Mouse (Mus musculus) left cerebral cortex, postnatal 25 days (tissue): ENCODE data around the gene Colca2. TPM values are rescaled to one million over a fixed set of nuclear protein-coding genes. Genes with fewer than 3 reads are reported as not detected.

Experiments used
- DNase-seq, 2 experiments: peaks; one replicate each; pipeline ENCODE4 v3.0.0; 2022; ENCODE audit warnings: low spot score in 2 of 2, mixed read lengths in 1 of 2
- intact Hi-C: fragments of 180-260 bp; cut with DNase I; formaldehyde crosslinking; loops from one replicate; pipeline ENCODE4 v1.15.1; 2025
- total RNA-seq, 2 experiments: library from RNA; stranded (reverse); gene quantifications; 2 replicates each; pipeline ENCODE4 v1.2.3; 2021

Gene Colca2
- 1 to 10 TPM; 1.1 to 2.3 TPM for total RNA-seq

DNA sequence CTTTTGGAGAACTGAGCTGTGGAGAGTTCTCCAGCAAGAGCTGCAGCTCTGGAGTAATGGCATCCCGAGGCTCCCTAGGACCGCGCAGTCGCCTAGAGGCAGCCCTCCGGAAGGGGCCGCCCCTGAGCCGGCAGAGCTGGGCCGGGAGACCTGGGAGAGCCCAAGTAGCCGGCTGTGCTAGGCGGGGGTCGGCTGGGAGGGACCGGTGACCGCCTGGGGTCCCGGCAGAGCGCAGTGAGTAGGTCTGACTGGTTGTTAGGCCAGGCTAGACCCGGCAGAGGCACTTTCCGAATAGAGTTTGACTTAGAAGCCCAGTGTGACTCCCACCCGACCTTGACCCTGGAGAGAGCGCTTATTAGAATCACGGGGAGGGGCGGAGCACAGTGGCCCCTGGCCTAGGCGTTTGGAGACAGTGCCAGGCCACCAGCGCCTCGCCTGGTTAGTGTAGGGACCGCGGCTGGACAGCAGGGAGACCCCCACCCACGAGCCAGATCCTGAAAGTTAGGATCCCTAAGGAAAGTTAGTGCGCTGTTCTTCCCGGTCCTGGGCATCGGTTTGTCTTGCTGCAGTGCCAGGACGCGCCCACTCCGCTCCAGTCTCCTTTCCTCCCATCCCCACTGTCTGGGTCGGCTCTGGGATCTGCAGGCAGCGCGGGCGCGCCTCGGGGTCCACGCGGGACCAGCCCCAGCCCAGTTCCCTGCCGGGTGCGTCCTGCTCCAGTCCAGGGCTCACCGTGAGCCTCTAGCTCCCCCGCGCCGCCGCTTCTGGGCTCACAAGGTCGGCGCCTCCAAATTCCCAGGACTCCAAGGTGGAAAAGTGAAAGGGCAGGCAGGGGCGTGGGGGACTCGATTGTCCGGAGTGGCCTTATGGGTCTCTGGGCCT lies at the start of gene Colca2:
Gene Colca2, minus strand, starts transcription at position 70 of the 882 bp plus-strand sequence.
- intact Hi-C loops = loop anchor here (5.0 kb wide), 1 partner anchor 116 kb away; no protein-coding TSS in a partner anchor
- DNase-seq = peak; percentile 62 to 64

GRCm38 (mm10) chr9:51327555-51327903 lies 49.2 kb upstream of the Colca2 start:
- no peak for DNase-seq
- intact Hi-C loops = no loop called here

DNA sequence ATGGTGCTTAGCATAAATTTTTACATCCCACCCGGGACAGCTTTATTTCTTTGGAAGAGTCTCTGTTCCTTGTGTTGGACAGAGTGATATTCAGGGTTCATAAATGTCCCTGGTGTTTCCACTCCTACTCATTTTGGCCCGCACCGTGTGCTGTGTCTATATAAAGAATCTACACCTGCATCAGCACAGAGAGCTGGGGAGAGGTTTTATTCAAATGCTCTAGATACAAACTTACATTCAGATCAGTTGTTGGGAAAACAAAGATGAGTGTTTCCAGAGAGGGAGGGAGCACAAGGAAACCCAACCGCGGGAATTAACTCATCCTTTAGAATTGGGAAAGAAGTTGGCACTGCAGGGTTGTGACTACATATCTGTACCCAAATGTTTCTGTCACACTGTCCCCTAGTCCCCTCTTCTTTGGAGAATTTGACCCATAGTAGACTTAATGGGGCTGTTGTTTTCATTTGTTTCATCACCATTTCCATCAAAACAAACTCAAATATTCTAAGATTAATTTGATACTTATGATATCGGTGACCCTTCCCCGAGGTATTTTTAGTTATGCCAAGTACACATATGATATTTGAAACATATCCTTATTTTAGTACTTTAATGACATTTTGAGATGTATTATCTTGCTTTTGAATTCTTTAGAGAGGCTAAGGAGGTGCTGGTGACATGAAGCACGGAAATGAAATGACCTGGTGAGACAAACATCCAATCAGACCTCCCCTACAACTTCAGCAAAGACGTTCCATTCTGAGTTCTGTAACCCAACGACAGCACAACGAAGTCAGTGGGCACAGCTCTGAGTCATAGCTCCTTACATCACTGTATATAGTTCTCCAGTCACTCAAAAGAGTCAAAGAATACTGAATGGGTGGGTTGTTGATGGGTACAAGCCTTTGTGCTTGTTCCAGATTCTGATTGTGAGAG lies 48.5 kb upstream of the Colca2 start:
- intact Hi-C loops = no loop called here
- peak in 1 of 2 experiments; percentile 19 for DNase-seq

- intact Hi-C loops = no loop called here
Observed at GRCm38 (mm10) chr9:51324406-51325065, 46.2 kb upstream of the Colca2 start.

GRCm38 (mm10) chr9:51320096-51320495 lies 41.7 kb upstream of the Colca2 start:
- intact Hi-C loops = no loop called here
- no peak for DNase-seq

More at GRCm38 (mm10) chr9:51324406-51325065, 46.2 kb upstream of the Colca2 start:
- DNase-seq = no peak

GRCm38 (mm10) chr9:51318246-51318645 lies 39.9 kb upstream of the Colca2 start:
- intact Hi-C loops = no loop called here
- no peak for DNase-seq

DNA sequence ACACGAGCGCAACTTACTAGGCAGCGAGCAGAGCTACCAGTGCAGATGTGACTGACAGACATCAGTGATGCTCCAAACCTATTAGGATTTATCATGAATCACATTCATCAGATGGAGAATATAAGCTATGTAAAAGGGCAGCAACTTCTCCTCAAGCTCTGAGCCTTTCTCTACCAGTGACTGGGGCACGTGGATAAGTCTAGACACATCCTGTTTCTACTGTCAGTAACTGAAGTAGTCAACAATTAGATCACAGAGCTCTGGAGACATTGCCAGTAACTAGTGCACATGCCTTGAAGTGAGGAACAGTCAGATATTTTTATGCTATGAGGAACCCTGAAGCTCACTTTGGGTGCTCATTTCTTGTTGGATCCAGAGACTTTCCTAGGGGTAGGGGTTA lies 39.0 kb upstream of the Colca2 start:
- DNase-seq = no peak
- intact Hi-C loops = no loop called here

DNA sequence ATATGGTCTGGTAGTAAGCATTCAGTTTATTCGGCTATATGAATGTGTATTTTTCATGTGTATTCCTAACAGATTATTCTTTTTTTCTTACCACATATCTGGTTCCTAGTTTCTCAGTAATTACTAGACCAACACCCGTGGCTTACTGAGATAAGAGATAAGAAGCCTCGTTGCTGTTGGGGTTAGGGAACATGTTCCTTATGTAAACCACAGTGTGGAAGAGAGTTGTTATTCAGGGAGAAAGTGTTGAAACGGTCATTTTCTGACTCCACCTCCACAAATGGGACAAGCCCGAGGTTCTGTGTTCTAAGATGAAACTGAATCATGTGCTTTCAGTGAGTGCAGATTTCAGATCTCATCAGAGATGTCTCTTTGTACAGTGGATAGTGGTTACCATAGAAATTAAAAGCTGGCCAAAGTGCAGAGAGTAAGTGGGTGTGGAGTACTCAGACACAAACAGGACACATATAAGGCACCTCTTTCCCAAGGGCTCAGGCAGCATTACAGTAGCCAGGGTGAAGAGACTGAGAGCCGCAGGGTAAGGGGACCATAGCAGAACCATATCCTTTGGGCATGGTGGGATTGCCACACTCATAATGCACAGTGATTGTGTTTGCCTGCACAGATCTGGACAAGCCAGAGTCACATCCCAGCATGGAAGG lies 37.2 kb upstream of the Colca2 start:
- DNase-seq = no peak
- intact Hi-C loops = no loop called here

DNA sequence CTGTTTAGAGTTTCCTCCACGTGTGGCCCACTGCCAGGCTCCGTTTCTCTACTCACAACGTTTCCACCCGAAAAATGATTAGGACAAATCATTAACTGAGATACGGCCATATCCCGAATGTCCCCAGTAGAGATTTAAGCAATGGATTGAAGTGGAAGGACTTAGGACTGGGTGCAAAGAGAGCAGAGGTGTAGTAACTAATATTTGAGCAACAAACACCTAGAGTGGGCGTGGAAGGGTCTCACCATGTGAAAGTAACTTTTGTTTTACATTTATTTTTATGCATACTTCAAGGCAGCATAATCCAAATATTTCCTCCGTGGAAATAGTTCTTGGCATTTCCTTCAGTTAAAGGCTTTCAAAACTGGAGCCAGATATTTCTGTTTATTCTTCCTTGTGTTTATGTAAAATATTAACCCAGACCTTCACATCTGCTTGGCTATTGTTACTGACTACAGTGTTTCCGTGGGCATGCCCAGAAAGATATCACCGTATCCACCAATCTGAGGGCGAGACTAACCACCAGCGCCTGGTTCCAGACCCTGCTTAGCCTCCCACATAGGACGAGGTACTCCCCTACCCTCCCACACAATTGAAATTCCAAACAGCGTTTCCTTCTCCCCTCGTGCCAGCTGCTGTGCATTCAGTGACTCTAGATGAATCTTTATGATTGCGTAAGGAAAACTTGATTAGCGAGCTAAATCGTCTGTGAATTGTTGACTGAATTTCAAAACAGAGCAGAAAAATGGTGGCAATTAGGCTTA lies 34.4 kb upstream of the Colca2 start:
- no peak for DNase-seq
- intact Hi-C loops = no loop called here

DNA sequence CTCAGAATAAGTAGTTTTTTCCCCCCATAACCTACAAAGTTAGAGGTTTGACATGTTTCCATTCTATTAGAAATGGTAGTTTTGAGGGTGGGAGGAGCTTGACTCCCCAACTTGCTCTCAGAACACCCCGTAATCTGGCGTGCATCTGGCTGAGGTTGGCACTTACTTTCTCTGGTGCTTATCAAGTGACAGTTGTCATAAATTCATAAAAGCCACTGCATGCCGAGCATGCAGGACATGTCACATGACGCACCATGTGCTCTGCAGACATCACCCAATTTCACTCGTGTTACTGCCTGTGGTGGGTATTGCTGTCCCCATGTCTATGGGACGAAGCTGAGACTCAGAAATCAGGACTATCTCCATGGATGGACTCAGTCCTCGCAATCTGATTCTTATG lies 32.1 kb upstream of the Colca2 start:
- intact Hi-C loops = no loop called here
- DNase-seq = no peak

- no peak for DNase-seq
- intact Hi-C loops = no loop called here
Observed at GRCm38 (mm10) chr9:51306351-51306750, 28.0 kb upstream of the Colca2 start.

GRCm38 (mm10) chr9:51305146-51305545 lies 26.8 kb upstream of the Colca2 start:
- DNase-seq = peak; percentile 39 to 78
- intact Hi-C loops = no loop called here

GRCm38 (mm10) chr9:51303980-51304379 lies 25.6 kb upstream of the Colca2 start:
- no peak for DNase-seq
- intact Hi-C loops = no loop called here

DNA sequence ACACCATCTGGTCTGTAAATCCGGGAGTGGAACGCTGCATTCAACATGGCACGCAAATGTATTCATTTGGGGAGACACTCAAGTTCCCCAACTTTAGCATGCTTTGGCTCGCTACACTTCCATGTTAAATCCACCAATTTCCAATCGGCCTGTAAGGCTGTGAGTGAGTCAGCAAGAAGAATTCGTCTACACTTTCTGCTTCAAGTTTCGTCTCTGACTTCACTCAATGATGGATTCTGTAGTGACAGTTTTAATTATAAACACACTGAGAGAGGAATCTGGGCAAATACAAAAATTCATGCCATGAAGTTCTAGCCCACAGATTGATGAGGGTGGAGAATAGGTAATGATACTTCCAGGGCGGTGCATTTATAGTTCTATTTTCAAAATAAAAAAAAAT lies 15.2 kb upstream of the Colca2 start:
- DNase-seq = no peak
- intact Hi-C loops = no loop called here

DNA sequence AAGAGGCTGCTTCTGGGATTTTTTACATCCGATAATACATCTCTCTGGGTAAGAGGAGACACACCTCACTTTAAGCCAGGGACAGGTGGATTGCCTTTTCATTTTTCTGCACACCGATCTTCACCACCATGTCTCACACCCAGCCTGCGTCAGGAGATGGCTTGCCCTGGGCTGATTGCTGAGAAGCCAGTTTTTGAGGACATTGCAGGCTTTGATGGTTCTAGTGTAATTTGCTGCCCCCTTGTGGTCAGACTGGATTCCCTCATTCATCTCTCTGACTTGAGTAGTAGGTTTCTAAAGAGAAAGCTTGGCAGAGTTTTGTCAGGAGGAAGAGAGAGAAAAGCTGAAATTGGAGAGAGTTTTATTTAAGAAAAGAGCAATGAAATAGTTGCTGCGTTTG lies 14.3 kb upstream of the Colca2 start:
- intact Hi-C loops = loop anchor here (1.0 kb wide), 1 partner anchor 131 kb away; no protein-coding TSS in a partner anchor
- peak; percentile 84 to 92 for DNase-seq

DNA sequence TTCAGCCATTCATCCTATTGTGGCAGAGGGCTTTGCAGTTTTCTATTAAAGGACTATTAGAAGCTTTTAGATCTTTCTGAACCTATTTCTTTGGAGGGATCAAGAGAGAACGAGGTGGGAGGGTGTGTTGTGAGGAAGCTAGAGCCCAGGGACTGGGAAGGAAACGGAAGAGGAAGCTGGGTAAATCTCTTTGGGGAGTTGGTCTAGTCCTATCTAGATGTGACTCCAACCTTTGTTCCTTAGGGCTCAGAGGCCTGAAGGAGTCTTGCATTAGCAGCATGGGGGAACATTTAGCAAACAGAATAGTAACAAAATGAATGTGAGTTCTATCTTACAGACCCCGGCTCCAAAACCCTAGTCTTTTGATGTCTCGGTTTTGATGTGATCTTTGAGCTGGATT lies 12.6 kb upstream of the Colca2 start:
- intact Hi-C loops = no loop called here
- DNase-seq = no peak

- intact Hi-C loops = no loop called here
- no peak for DNase-seq
Observed at GRCm38 (mm10) chr9:51286079-51286478, 7.7 kb upstream of the Colca2 start.

- no peak for DNase-seq
- intact Hi-C loops = loop anchor here (5.0 kb wide), 1 partner anchor 116 kb away; no protein-coding TSS in a partner anchor
Observed at GRCm38 (mm10) chr9:51277834-51278498, 403 bp downstream of the Colca2 start.
